Mouse (Mus musculus): ENCODE results near the gene Stim2.

DNA sequence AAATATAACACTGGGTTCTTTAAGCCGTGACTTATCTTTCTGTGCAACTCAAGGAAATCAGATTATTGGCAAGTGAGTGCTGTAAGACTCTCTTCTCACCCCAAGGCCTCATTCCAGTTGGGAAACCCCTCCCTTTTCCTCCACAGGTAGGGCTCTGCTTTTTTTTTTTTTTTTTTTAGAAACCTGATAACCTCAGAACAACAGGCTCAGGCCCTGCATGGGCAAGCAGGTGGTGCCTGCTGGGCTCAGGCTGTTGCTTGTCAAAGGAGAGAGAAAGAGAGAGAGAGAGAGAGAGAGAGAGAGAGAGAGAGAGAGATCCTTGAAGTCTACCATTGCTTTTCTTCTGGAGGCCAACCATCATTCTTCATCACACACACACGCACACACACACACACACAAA, 30.7 kb upstream of the Stim2 start:
- TF ChIP-seq CTCF (IDR thresholded peaks at IDR 0.05; ENCODE audit: borderline replicate concordance, extremely low read depth, insufficient read depth, insufficient read length) (no peak), POLR2A (IDR thresholded peaks at IDR 0.05; ENCODE audit: borderline replicate concordance, extremely low read depth, insufficient read depth, insufficient read length, poor library complexity, severe bottlenecking) (no peak)

Data from brain, embryonic 14.5 days (tissue).